Mouse (Mus musculus) monocyte, adult 5-6 weeks (primary cell): ENCODE measurements around the gene Zc3h10. TPM values are rescaled to one million over a fixed set of nuclear protein-coding genes. Genes with fewer than 3 reads are reported as not detected.
A peak's percentile ranks its signal among the peaks of the same experiment; 100 is the strongest.

Experiments
- ATAC-seq: fragments of 153-309, 156-312 bp; replicated peaks from 2 replicates; pipeline ENCODE4 v1.8.0; 2017; ENCODE audit warnings: mild to moderate bottlenecking; ENCODE audit not compliant: low TSS enrichment, insufficient number of reproducible peaks, severe bottlenecking, poor library complexity, low FRiP score
- total RNA-seq: library from RNA; stranded (forward); fragments of 200-1000, 200-491, 200-594 nt; gene quantifications from 3 replicates; pipeline ENCODE4 v1.2.3, GENCODE M21; 2017

Gene Zc3h10
- 16.1 to 26.5 TPM (median 19.1 TPM) in 3 replicates for total RNA-seq

GRCm38 (mm10) chr10:128547361-128548032, at the start of gene Zc3h10:
Gene Zc3h10 (minus strand): TSS chr10:128547774.
- ATAC-seq, result peak; percentile 74

- ATAC-seq, result no peak
Measured at GRCm38 (mm10) chr10:128592797-128593196, 45.2 kb upstream of the Zc3h10 start.

GRCm38 (mm10) chr10:128591436-128591835, 43.9 kb upstream of the Zc3h10 start:
- no peak for ATAC-seq

- ATAC-seq, result peak; percentile 42; the same call in 1 of the 2 replicates
Measured at GRCm38 (mm10) chr10:128590193-128590690, 42.7 kb upstream of the Zc3h10 start.

GRCm38 (mm10) chr10:128589464-128590192, 42.1 kb upstream of the Zc3h10 start, which contains the start of gene Erbb3:
Gene Erbb3 (minus strand): TSS chr10:128589652.
- no peak; the same call in 1 of the 2 replicates for ATAC-seq

GRCm38 (mm10) chr10:128588775-128589463, 41.3 kb upstream of the Zc3h10 start:
- no peak for ATAC-seq

- ATAC-seq, result no peak
Measured at GRCm38 (mm10) chr10:128588136-128588535, 40.6 kb upstream of the Zc3h10 start.

- no peak for ATAC-seq
Measured at GRCm38 (mm10) chr10:128587697-128588096, 40.1 kb upstream of the Zc3h10 start.

GRCm38 (mm10) chr10:128587120-128587519, 39.5 kb upstream of the Zc3h10 start:
- no peak for ATAC-seq

GRCm38 (mm10) chr10:128586546-128586945, 39.0 kb upstream of the Zc3h10 start:
- ATAC-seq, result no peak

GRCm38 (mm10) chr10:128584386-128584785, 36.8 kb upstream of the Zc3h10 start:
- no peak for ATAC-seq

- no peak for ATAC-seq
Measured at GRCm38 (mm10) chr10:128583644-128584043, 36.1 kb upstream of the Zc3h10 start.

GRCm38 (mm10) chr10:128579731-128580130, 32.2 kb upstream of the Zc3h10 start:
- no peak for ATAC-seq

- no peak for ATAC-seq
Measured at GRCm38 (mm10) chr10:128579298-128579697, 31.7 kb upstream of the Zc3h10 start.

GRCm38 (mm10) chr10:128578330-128578729, 30.8 kb upstream of the Zc3h10 start:
- ATAC-seq, result no peak

- no peak for ATAC-seq
Measured at GRCm38 (mm10) chr10:128575063-128575462, 27.5 kb upstream of the Zc3h10 start.

GRCm38 (mm10) chr10:128565788-128566531, 18.4 kb upstream of the Zc3h10 start, which contains the start of gene Pa2g4:
Gene Pa2g4 (minus strand): TSS chr10:128565987.
- ATAC-seq, result peak; percentile 93

GRCm38 (mm10) chr10:128565206-128565787, 17.7 kb upstream of the Zc3h10 start:
- 0 out of 2 replicates have a peak, but pooled peaks have one; percentile 12 for ATAC-seq
